Mouse (Mus musculus) forebrain, postnatal 0 days (tissue): ENCODE results near the gene Rps15. TPM values are rescaled to one million over a fixed set of nuclear protein-coding genes. Genes with fewer than 3 reads are reported as not detected.

Experiments
- ATAC-seq: fragments of 200-750 bp; cut with Nextera tagmentation; 2 replicates; pipeline ENCODE4 v1.8.0; 2017; ENCODE audit warnings: mild to moderate bottlenecking, moderate library complexity
- DNase-seq: peaks from one replicate; pipeline ENCODE4 v3.0.0-alpha.2; 2015
- H3K27ac ChIP-seq: fragments of 300-500 bp; sonication (generic); 2 replicates; pipeline ENCODE4 v1.5.1; 2014; ENCODE audit warnings: low read depth, mild to moderate bottlenecking, antibody characterized with exemption, low read length, moderate library complexity, mixed read lengths
- H3K27me3 ChIP-seq: fragments of 300-500 bp; sonication (generic); 2 replicates; pipeline ENCODE4 v1.6.1; 2014; ENCODE audit warnings: mild to moderate bottlenecking, low read length, mixed read lengths; ENCODE audit not compliant: insufficient read depth
- H3K36me3 ChIP-seq: fragments of 300-500 bp; sonication (generic); 2 replicates; pipeline ENCODE4 v1.6.1; 2014; ENCODE audit warnings: mild to moderate bottlenecking, moderate library complexity; ENCODE audit not compliant: insufficient read depth
- H3K4me1 ChIP-seq: fragments of 300-500 bp; sonication (generic); 2 replicates; pipeline ENCODE4 v1.6.1; 2014; ENCODE audit warnings: antibody characterized with exemption; ENCODE audit not compliant: insufficient read depth
- H3K4me2 ChIP-seq: fragments of 300-500 bp; sonication (generic); 2 replicates; pipeline ENCODE4 v1.6.1; 2014; ENCODE audit warnings: low read depth, mild to moderate bottlenecking, moderate library complexity
- H3K4me3 ChIP-seq: fragments of 300-500 bp; sonication (generic); 2 replicates; pipeline ENCODE4 v1.5.1; 2014; ENCODE audit warnings: low read depth, low read length, mixed read lengths
- H3K9ac ChIP-seq: fragments of 300-500 bp; sonication (generic); 2 replicates; pipeline ENCODE4 v1.6.1; 2014; ENCODE audit warnings: mild to moderate bottlenecking
- H3K9me3 ChIP-seq: fragments of 300-500 bp; sonication (generic); 2 replicates; pipeline ENCODE4 v1.6.1; 2016; ENCODE audit warnings: low read length
- CTCF ChIP-seq: sonication (generic); IDR thresholded peaks from 2 replicates; pipeline ENCODE4 v1.5.1; 2016; ENCODE audit warnings: antibody characterized with exemption, control low read depth, low read depth
- WGBS: fragments of 180-500 bp; shearing (Covaris S2); extraction: QIAGEN DNeasy Blood & Tissue Kit; methylation state at CpG from one replicate; pipeline ENCODE4 v1.1.7; 2014; 5-methylcytosine and 5-hydroxymethylcytosine counted together
- polyA plus RNA-seq: library from polyadenylated mRNA; unstranded; fragments of >200 nt; fragmentation: Nextera tagmentation; extraction: Ambion mirVana; gene quantifications from 2 replicates; pipeline ENCODE4 v1.2.1, GENCODE M21; 2015
- total RNA-seq: library from RNA; depleted of rRNA; stranded (reverse); fragments of >200 nt; gene quantifications from 2 replicates; pipeline ENCODE4 v1.2.3, GENCODE M21; 2014

Gene Rps15
- total and polyA plus RNA-seq, 2 experiments from 2014 or later = 681 to 1,181 TPM

- H3K9me3 ChIP-seq = no peaks in the 10 kb centered on the region
- 98% methylated on average over 2 of the region's 2 CpGs for WGBS
- H3K9ac ChIP-seq = peak overlapping the region; percentile 22; the same call in 1 of the 2 replicates
- H3K27me3 ChIP-seq = no peaks in the 10 kb centered on the region
- ATAC-seq = no peak
- no peak for DNase-seq
- no peak overlapping the region for H3K4me3 ChIP-seq
- TF ChIP-seq CTCF = no peak
- H3K4me1 ChIP-seq = peaks cover 15% of the 10 kb centered on the region
- H3K36me3 ChIP-seq = peaks cover 4% of the 10 kb centered on the region; the same call in 1 of the 2 replicates
- H3K4me2 ChIP-seq = no peak overlapping the region
- H3K27ac ChIP-seq = no peak overlapping the region
Observed at GRCm38 (mm10) chr10:80270099-80270498, 22.2 kb upstream of the Rps15 start.

- no peak overlapping the region for H3K4me2 ChIP-seq
- H3K9me3 ChIP-seq = no peaks in the 10 kb centered on the region
- no peak overlapping the region for H3K27ac ChIP-seq
- no peak for DNase-seq
- ATAC-seq = no peak
- no peak overlapping the region for H3K4me3 ChIP-seq
- no peak for TF ChIP-seq CTCF
- H3K9ac ChIP-seq = peak overlapping the region; percentile 22; the same call in 1 of the 2 replicates
- H3K27me3 ChIP-seq = no peaks in the 10 kb centered on the region
- H3K4me1 ChIP-seq = peaks cover 15% of the 10 kb centered on the region
- WGBS = 66% methylated on average over 6 of the region's 6 CpGs
- peaks cover 7% of the 10 kb centered on the region; the same call in 1 of the 2 replicates for H3K36me3 ChIP-seq
Observed at GRCm38 (mm10) chr10:80270734-80271181, 21.5 kb upstream of the Rps15 start.

GRCm38 (mm10) chr10:80271186-80271843 is 20.9 kb upstream of the Rps15 start:
- no peak for DNase-seq
- H3K36me3 ChIP-seq = peaks cover 12% of the 10 kb centered on the region; the same call in 1 of the 2 replicates
- H3K4me3 ChIP-seq = no peak overlapping the region
- no peak for TF ChIP-seq CTCF
- WGBS = 90% methylated on average over 5 of the region's 5 CpGs
- peaks cover 15% of the 10 kb centered on the region for H3K4me1 ChIP-seq
- H3K4me2 ChIP-seq = no peak overlapping the region
- H3K27me3 ChIP-seq = no peaks in the 10 kb centered on the region
- no peak overlapping the region for H3K27ac ChIP-seq
- no peak for ATAC-seq
- H3K9me3 ChIP-seq = no peaks in the 10 kb centered on the region
- no peak overlapping the region for H3K9ac ChIP-seq

- DNase-seq = no peak
- WGBS = 90% methylated on average over 8 of the region's 8 CpGs
Observed at GRCm38 (mm10) chr10:80271870-80272585, 20.2 kb upstream of the Rps15 start.

GRCm38 (mm10) chr10:80273847-80274246 is 18.4 kb upstream of the Rps15 start:
- no peak for TF ChIP-seq CTCF
- Histone ChIP-seq H3K9me3 (no peaks in the 10 kb centered on the region), H3K27ac (no peak overlapping the region), H3K36me3 (peaks cover 33% of the 10 kb centered on the region), H3K4me3 (no peak overlapping the region), H3K4me1 (no peaks in the 10 kb centered on the region), H3K27me3 (no peaks in the 10 kb centered on the region), H3K9ac (no peak overlapping the region), H3K4me2 (no peak overlapping the region)
- WGBS = 87% methylated on average over 3 of the region's 3 CpGs
- no peak for DNase-seq
- ATAC-seq = no peak

More at GRCm38 (mm10) chr10:80271870-80272585, 20.2 kb upstream of the Rps15 start:
- no peak for ATAC-seq
- Histone ChIP-seq H3K9ac (no peak overlapping the region), H3K4me3 (no peak overlapping the region), H3K36me3 (peaks cover 14% of the 10 kb centered on the region), H3K4me2 (no peak overlapping the region), H3K27ac (no peak overlapping the region), H3K4me1 (peaks cover 9% of the 10 kb centered on the region), H3K27me3 (no peaks in the 10 kb centered on the region), H3K9me3 (no peaks in the 10 kb centered on the region)
- TF ChIP-seq CTCF = no peak

GRCm38 (mm10) chr10:80276238-80276637 is 16.0 kb upstream of the Rps15 start:
- Histone ChIP-seq H3K4me1 (no peaks in the 10 kb centered on the region), H3K4me3 (no peak overlapping the region), H3K4me2 (no peak overlapping the region), H3K9me3 (no peaks in the 10 kb centered on the region), H3K27ac (no peak overlapping the region), H3K9ac (no peak overlapping the region), H3K36me3 (peaks cover 55% of the 10 kb centered on the region), H3K27me3 (no peaks in the 10 kb centered on the region)
- TF ChIP-seq CTCF = no peak
- DNase-seq (no peak), ATAC-seq (no peak)
- WGBS = 91% methylated on average over 5 of the region's 5 CpGs

GRCm38 (mm10) chr10:80278390-80278789 is 13.9 kb upstream of the Rps15 start:
- 93% methylated on average over 9 of the region's 9 CpGs for WGBS

More at GRCm38 (mm10) chr10:80278390-80278789, 13.9 kb upstream of the Rps15 start:
- no peaks in the 10 kb centered on the region for H3K4me1 ChIP-seq
- no peaks in the 10 kb centered on the region for H3K9me3 ChIP-seq
- no peak overlapping the region for H3K27ac ChIP-seq
- peaks cover 73% of the 10 kb centered on the region for H3K36me3 ChIP-seq
- no peak overlapping the region for H3K4me3 ChIP-seq
- H3K4me2 ChIP-seq = no peak overlapping the region
- TF ChIP-seq CTCF = no peak
- DNase-seq (no peak), ATAC-seq (no peak)
- no peak overlapping the region for H3K9ac ChIP-seq
- H3K27me3 ChIP-seq = no peaks in the 10 kb centered on the region
